Mouse (Mus musculus) forebrain, postnatal 0 days (tissue): ENCODE results near the gene Taf3. TPM values are rescaled to one million over a fixed set of nuclear protein-coding genes. Genes with fewer than 3 reads are reported as not detected.

ENCODE experiments used
- ATAC-seq: fragments of 200-750 bp; cut with Nextera tagmentation; 2 replicates; pipeline ENCODE4 v1.8.0; 2017; ENCODE audit warnings: mild to moderate bottlenecking, moderate library complexity
- DNase-seq: peaks from one replicate; pipeline ENCODE4 v3.0.0-alpha.2; 2015
- H3K27ac ChIP-seq: fragments of 300-500 bp; sonication (generic); 2 replicates; pipeline ENCODE4 v1.5.1; 2014; ENCODE audit warnings: low read depth, mild to moderate bottlenecking, antibody characterized with exemption, low read length, moderate library complexity, mixed read lengths
- H3K27me3 ChIP-seq: fragments of 300-500 bp; sonication (generic); 2 replicates; pipeline ENCODE4 v1.6.1; 2014; ENCODE audit warnings: mild to moderate bottlenecking, low read length, mixed read lengths; ENCODE audit not compliant: insufficient read depth
- H3K36me3 ChIP-seq: fragments of 300-500 bp; sonication (generic); 2 replicates; pipeline ENCODE4 v1.6.1; 2014; ENCODE audit warnings: mild to moderate bottlenecking, moderate library complexity; ENCODE audit not compliant: insufficient read depth
- H3K4me1 ChIP-seq: fragments of 300-500 bp; sonication (generic); 2 replicates; pipeline ENCODE4 v1.6.1; 2014; ENCODE audit warnings: antibody characterized with exemption; ENCODE audit not compliant: insufficient read depth
- H3K4me2 ChIP-seq: fragments of 300-500 bp; sonication (generic); 2 replicates; pipeline ENCODE4 v1.6.1; 2014; ENCODE audit warnings: low read depth, mild to moderate bottlenecking, moderate library complexity
- H3K4me3 ChIP-seq: fragments of 300-500 bp; sonication (generic); 2 replicates; pipeline ENCODE4 v1.5.1; 2014; ENCODE audit warnings: low read depth, low read length, mixed read lengths
- H3K9ac ChIP-seq: fragments of 300-500 bp; sonication (generic); 2 replicates; pipeline ENCODE4 v1.6.1; 2014; ENCODE audit warnings: mild to moderate bottlenecking
- H3K9me3 ChIP-seq: fragments of 300-500 bp; sonication (generic); 2 replicates; pipeline ENCODE4 v1.6.1; 2016; ENCODE audit warnings: low read length
- CTCF ChIP-seq: sonication (generic); IDR thresholded peaks from 2 replicates; pipeline ENCODE4 v1.5.1; 2016; ENCODE audit warnings: antibody characterized with exemption, control low read depth, low read depth
- WGBS: fragments of 180-500 bp; shearing (Covaris S2); extraction: QIAGEN DNeasy Blood & Tissue Kit; methylation state at CpG from one replicate; pipeline ENCODE4 v1.1.7; 2014; 5-methylcytosine and 5-hydroxymethylcytosine counted together
- polyA plus RNA-seq: library from polyadenylated mRNA; unstranded; fragments of >200 nt; fragmentation: Nextera tagmentation; extraction: Ambion mirVana; gene quantifications from 2 replicates; pipeline ENCODE4 v1.2.1, GENCODE M21; 2015
- total RNA-seq: library from RNA; depleted of rRNA; stranded (reverse); fragments of >200 nt; gene quantifications from 2 replicates; pipeline ENCODE4 v1.2.3, GENCODE M21; 2014

Taf3 gene
- total and polyA plus RNA-seq, 2 experiments from 2014 or later = 3.5 to 9.6 TPM

DNA sequence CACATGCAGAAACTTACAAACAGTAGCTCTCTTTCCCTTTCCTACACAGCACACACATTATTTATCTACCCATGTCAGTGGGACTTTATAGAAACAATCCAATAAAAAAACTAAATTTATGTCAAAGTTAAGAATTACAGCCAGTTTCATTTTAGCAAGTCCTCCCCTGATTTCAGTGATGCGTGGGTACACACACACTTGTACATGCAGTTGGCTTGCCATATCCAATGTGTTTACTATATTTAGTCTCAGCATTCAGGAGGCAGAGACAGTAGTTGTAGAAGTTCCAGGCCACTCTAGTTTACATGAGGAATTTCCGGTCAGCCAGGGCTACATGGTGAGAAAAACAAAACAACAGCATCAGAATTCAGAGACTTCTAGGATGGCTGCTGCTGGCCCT, 46.8 kb downstream of the Taf3 start:
- 69% methylated on average over 2 of the region's 2 CpGs for WGBS

GRCm38 (mm10) chr2:9997535-9997934, 50.9 kb downstream of the Taf3 start:
- Histone ChIP-seq H3K4me2 (no peak overlapping the region), H3K9ac (no peak overlapping the region), H3K4me3 (no peak overlapping the region), H3K27ac (no peak overlapping the region), H3K27me3 (no peaks in the 10 kb centered on the region), H3K4me1 (no peaks in the 10 kb centered on the region), H3K9me3 (no peaks in the 10 kb centered on the region), H3K36me3 (no peaks in the 10 kb centered on the region)
- WGBS = 89% methylated on average over 7 of the region's 7 CpGs
- no peak for TF ChIP-seq CTCF
- ATAC-seq (no peak), DNase-seq (no peak)

More for the DNA sequence above, 46.8 kb downstream of the Taf3 start:
- H3K27ac ChIP-seq = no peak overlapping the region
- H3K4me1 ChIP-seq = no peaks in the 10 kb centered on the region
- DNase-seq (no peak), ATAC-seq (no peak)
- no peaks in the 10 kb centered on the region for H3K27me3 ChIP-seq
- no peak overlapping the region for H3K4me2 ChIP-seq
- H3K9me3 ChIP-seq = no peaks in the 10 kb centered on the region
- no peaks in the 10 kb centered on the region for H3K36me3 ChIP-seq
- no peak overlapping the region for H3K9ac ChIP-seq
- H3K4me3 ChIP-seq = no peak overlapping the region
- TF ChIP-seq CTCF = no peak

DNA sequence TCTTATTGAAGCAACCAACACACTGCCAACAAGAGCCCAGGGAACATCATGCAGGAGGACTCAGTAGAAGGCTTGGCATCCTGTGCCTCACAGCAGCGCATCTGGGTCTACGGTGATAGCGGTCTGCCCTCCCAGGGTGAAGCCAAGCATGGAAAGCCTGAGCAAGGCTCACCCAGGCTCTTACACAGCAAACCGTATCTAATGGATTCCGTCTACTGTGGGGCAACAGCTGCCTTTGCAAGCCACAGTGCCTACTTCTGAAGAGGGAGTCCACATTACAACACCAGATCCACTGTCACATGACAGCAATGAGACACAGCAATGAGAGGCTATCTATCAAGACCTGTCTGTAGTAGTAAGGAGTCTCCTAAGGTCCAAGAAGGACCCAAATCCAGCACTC, 52.3 kb downstream of the Taf3 start:
- no peaks in the 10 kb centered on the region for H3K4me1 ChIP-seq
- 95% methylated on average over 5 of the region's 5 CpGs for WGBS
- H3K27ac ChIP-seq = no peak overlapping the region
- no peak for TF ChIP-seq CTCF
- H3K9ac ChIP-seq = no peak overlapping the region
- H3K27me3 ChIP-seq = no peaks in the 10 kb centered on the region
- H3K4me2 ChIP-seq = no peak overlapping the region
- ATAC-seq (no peak), DNase-seq (no peak)
- no peaks in the 10 kb centered on the region for H3K36me3 ChIP-seq
- H3K4me3 ChIP-seq = no peak overlapping the region
- H3K9me3 ChIP-seq = no peaks in the 10 kb centered on the region

DNA sequence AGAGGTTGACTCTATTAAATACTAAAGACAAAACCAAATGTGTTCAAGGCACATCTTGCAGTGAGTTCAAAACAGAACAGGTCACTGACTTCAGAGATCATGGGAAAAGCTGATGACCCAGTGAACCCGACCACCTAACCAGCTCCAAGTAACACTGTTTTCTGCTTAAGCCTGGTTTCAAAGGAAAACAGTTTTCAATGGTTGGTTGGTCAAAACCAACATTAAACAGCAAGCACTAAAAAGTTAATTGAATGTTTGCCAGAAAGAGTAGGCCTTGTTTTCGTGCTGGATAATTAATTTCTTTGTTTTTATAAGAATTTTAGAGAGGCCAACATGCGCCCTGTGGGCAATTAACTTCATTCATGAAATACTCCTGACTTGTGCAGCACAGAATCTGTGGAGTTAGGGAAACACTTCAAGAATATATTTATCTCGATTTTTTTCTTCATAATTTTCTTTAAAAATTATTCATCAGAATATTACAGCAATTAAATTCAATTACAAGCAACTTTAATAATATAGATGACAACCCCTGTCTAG, 57.6 kb downstream of the Taf3 start:
- no peak for TF ChIP-seq CTCF
- no peaks in the 10 kb centered on the region for H3K9me3 ChIP-seq
- H3K4me3 ChIP-seq = no peak overlapping the region
- H3K4me1 ChIP-seq = no peaks in the 10 kb centered on the region
- 32% methylated on average over 4 of the region's 4 CpGs for WGBS
- H3K27me3 ChIP-seq = no peaks in the 10 kb centered on the region
- no peak overlapping the region for H3K27ac ChIP-seq
- no peak overlapping the region for H3K4me2 ChIP-seq
- no peaks in the 10 kb centered on the region for H3K36me3 ChIP-seq
- DNase-seq = no peak
- no peak for ATAC-seq
- no peak overlapping the region for H3K9ac ChIP-seq

DNA sequence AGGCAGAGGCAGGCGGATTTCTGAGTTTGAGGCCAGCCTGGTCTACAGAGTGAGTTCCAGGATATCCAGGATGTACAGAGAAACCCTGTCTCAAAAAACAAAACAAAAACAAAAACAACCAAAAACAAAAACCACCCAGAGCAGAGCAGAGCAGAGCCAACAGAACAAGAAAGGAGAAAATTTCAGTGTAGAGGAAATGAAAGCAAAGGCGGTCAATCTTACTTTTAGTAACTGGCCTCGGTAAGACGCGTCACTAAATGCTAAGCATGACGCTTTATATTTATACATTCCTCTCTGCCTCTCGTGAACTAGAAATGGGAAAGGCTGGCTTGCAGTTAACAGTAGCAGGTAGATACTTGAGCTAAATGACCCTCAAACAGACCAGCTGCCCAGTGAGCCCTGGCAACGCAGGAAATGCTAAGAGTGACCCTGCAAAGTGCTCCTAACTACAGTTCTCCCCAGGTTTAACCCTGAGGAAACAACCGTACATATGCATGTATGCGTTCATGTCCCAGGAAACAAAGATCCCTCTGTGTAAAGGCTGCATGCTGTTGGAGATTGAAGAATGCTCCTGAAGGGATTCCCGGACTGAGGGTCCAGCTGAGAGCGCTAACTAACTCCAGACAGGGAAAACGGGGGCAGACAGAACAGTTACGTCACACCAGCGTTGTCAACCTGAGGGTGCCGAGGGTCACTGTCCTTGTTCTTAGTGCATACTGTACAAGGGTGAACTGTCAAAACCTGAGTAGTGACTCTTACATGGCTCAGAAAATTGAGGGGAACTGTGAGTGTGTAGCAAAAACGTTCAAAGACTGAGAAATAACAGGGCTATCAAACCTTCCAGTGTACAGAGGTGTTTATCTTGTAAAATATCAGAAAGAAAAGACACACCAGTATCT, 58.5 kb downstream of the Taf3 start:
- H3K9me3 ChIP-seq = no peaks in the 10 kb centered on the region
- no peak overlapping the region for H3K4me3 ChIP-seq
- H3K36me3 ChIP-seq = no peaks in the 10 kb centered on the region
- no peak overlapping the region for H3K27ac ChIP-seq
- WGBS = 70% methylated on average over 17 of the region's 17 CpGs
- DNase-seq (no peak), ATAC-seq (no peak)
- H3K4me2 ChIP-seq = no peak overlapping the region
- H3K9ac ChIP-seq = no peak overlapping the region
- H3K27me3 ChIP-seq = no peaks in the 10 kb centered on the region
- no peak for TF ChIP-seq CTCF
- no peaks in the 10 kb centered on the region for H3K4me1 ChIP-seq

DNA sequence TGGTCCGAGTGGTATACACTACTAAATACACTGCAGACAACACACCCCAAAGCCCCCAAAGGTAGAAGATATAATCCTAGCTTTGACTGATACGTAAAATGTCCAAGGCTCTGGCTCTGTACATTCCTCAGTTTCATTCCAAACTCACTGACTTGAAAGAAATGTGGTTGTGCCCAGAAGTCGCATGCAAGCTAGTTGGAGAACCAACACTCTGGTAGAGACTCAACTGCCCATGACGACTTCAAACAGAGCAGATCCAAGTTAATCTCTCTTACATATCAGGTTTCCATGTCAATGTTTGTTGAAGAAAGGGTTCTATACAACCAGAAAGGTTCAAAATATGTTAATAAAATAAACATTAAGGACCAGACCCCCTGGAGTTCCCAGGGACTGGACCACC, 60.1 kb downstream of the Taf3 start:
- 81% methylated on average over 4 of the region's 4 CpGs for WGBS
- no peak for DNase-seq
- Histone ChIP-seq H3K27ac (no peak overlapping the region), H3K36me3 (no peaks in the 10 kb centered on the region), H3K4me1 (no peaks in the 10 kb centered on the region), H3K27me3 (no peaks in the 10 kb centered on the region), H3K9ac (no peak overlapping the region), H3K4me2 (no peak overlapping the region), H3K4me3 (no peak overlapping the region), H3K9me3 (no peaks in the 10 kb centered on the region)
- no peak for TF ChIP-seq CTCF
- no peak for ATAC-seq

- H3K4me2 ChIP-seq = no peak overlapping the region
- no peaks in the 10 kb centered on the region for H3K27me3 ChIP-seq
- DNase-seq = no peak
- no peak overlapping the region for H3K4me3 ChIP-seq
- no peaks in the 10 kb centered on the region for H3K9me3 ChIP-seq
- ATAC-seq = peak; percentile 18; the same call in 1 of the 2 replicates
- 10% methylated on average over 6 of the region's 6 CpGs for WGBS
- no peaks in the 10 kb centered on the region for H3K4me1 ChIP-seq
- H3K27ac ChIP-seq = no peak overlapping the region
- H3K36me3 ChIP-seq = no peaks in the 10 kb centered on the region
- H3K9ac ChIP-seq = no peak overlapping the region
- TF ChIP-seq CTCF = no peak
Measured at GRCm38 (mm10) chr2:9985979-9986447, 62.4 kb downstream of the Taf3 start.
